Mouse (Mus musculus) adrenal gland, adult 8-10 months (tissue): Measurements from ENCODE around the gene Ncmap. TPM values are rescaled to one million over a fixed set of nuclear protein-coding genes. Genes with fewer than 3 reads are reported as not detected.

Experiments
- DNase-seq: peaks from one replicate; pipeline ENCODE4 v3.0.0; 2022
- microRNA-seq, 2 experiments: library from miRNA; unstranded; fragments of <30 nt; microRNA quantifications; one replicate each; pipeline ENCODE4 v1.2.0; 2022
- total RNA-seq, 4 experiments: library from RNA; stranded (reverse); gene quantifications; 2 replicates each; pipeline ENCODE4 v1.2.4; 2022

Gene Ncmap
- total RNA-seq, 4 experiments from 2014 or later = 0.46 to 1.0 (median 0.67) TPM

GRCm38 (mm10) chr4:135352326-135353065, 45.5 kb downstream of the Ncmap start:
- DNase-seq = peak; percentile 24

- DNase-seq = no peak
These were observed 60.6 kb downstream of the Ncmap start for GRCm38 (mm10) chr4:135337376-135337942.

DNA sequence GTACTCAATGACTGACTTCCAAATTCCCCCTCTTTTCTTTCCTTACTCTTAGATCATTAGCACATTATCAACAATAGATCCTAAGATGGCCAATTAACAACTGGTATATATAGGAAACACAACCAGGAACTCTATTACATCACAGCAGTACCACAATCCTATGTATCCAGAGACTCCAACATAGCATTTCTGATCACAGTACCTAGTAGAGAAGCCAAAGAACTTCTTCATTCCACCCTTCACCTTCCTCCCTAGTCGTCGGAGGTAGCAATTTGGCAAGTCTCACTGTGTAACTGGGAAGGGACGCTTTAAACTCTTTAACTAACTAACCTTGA, 62.0 kb downstream of the Ncmap start:
- DNase-seq = no peak

DNA sequence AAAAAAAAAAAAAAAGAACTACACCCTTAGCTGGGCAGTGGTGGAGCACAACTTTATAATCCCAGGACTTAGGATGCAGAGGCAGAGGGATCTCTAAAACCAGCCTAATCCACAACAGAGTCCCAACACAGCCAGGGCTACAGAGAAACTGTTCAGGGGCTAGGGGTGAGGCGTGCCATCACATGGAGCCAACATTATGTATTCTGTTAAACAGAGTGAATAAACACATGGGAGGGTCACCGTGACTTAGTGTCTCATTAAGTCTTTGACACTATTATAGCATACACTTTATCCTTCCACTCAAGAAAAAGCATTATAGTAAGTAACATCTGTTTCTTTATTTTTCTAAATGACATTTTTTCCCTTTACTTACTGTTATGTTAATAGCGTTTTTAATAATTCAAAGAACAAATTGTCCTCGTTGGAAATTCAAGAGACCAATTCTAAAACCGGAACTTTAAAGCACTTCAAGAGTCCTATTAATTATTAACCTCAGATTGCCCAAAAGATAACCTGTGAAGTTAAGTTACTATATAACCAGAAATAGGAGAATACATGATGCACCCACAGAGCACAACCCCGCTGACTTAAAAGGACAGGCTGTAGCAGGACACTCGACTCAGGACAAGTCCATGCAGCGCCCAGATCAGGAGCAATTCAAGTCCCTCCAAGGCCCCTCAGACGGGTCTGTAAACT, 62.6 kb downstream of the Ncmap start:
- no peak for DNase-seq

- no peak for DNase-seq
These were observed 71.6 kb downstream of the Ncmap start for GRCm38 (mm10) chr4:135326469-135326868.

DNA sequence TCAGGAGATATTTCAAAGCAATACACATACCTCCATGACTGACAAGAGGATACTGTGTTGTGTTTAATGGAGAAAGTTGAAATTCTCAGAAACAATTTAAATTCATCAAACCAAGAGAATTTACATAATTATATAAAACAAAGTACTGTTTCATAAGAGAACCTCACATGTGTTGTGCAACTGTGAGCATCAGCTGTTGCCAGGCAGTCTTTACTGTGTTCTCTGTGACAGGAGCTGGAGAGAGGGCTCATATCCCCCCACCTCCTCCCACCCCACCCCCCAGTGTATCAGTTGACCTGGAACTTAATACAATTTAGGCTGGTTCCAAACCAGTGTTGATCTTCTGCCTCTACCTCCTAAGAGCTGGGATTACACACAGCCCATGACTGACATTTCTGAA, 72.0 kb downstream of the Ncmap start:
- DNase-seq = no peak

DNA sequence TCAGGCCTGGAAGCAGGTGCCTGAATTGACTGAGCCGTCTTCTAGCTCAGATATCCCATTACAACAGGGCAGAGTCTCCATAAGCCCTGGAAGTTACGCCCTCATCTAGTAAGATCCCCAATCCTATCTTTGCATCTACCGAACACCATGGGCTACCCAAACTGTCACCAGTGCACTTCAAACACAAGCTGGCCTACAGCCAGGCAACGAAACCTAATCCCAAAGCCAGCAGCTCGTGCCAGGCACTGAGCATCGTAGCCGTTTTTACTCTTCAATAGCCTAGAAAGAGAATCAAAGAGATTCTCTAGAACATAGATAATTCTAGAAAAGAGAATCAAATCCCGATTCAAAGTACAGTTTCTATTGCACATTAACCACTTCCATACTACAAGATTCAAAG, 75.0 kb downstream of the Ncmap start:
- no peak for DNase-seq

Small RNAs within 50 kb of the gene (microRNA-seq; reads per million reads assigned to microRNA genes)
- gene Mir700 = 110 to 178 reads per million in 2 experiments

Other genes with a start within 250 kb of the Ncmap start
- gene Clic4, start 125.4 kb downstream of the Ncmap start, total RNA-seq = 10 to 100 TPM; 59.8 to 89.0 (median 74.4) TPM
- 100 to 1,000 TPM in 3 of 4 experiments, 10 to 100 TPM in 1; 95.5 to 188 (median 137) TPM for gene Srrm1, start 44.9 kb downstream of the Ncmap start, total RNA-seq
- gene Rcan3, start 35.6 kb upstream of the Ncmap start, total RNA-seq = 10 to 100 TPM; 19.1 to 33.0 (median 27.2) TPM
- gene Stpg1, start 96.6 kb upstream of the Ncmap start, total RNA-seq = 1 to 10 TPM in 2 of 4 experiments, under 1 TPM in 2; 0.84 to 1.8 (median 1.1) TPM
- 10 to 100 TPM; 22.1 to 31.0 (median 26.2) TPM for gene Nipal3, start 96.8 kb upstream of the Ncmap start, total RNA-seq
- under 1 TPM in 2 of 4 experiments, not detected in 2; 0.15 to 0.24 TPM for gene Grhl3, start 175.4 kb upstream of the Ncmap start, total RNA-seq